In genomic region chr8:22226361-22226760, GRCm38 (mm10) we compare ENCODE assay signal across 15 mouse cellular contexts. TPM values are rescaled to one million over a fixed set of nuclear protein-coding genes. Genes with fewer than 3 reads are reported as not detected.
A peak's percentile ranks its signal among the peaks of the same experiment; 100 is the strongest.
DNase-seq lines count a peak whose midpoint lies in the region; ATAC-seq and TF ChIP-seq lines count a peak whose summit lies in the region.
"Had no signal": no experiment of that assay in that cellular context is flagged by ENCODE, and none has a peak within 500 bp of the region (broad histone marks: within the 10 kb centered on the region; RNA-seq: fewer than 3 reads in every experiment).

No protein-coding gene starts in this region.

- peak overlapping the region; percentile 77; the same call in 1 of the 2 replicates for H3K4me3 ChIP-seq in gastrocnemius, adult 2 months
- H3K4me3 ChIP-seq in kidney, embryonic 15.5 days (replicated peaks): no peak overlapping the region
- no peak overlapping the region; the same call in 1 of the 2 replicates for H3K4me3 ChIP-seq in neural tube, embryonic 15.5 days (replicated peaks)

- intact Hi-C loops in gastrocnemius, adult 2 months (cut with DNase I): no loop called here

- H3K27me3 ChIP-seq in kidney, embryonic 15.5 days: peaks cover 9% of the 10 kb centered on the region
- H3K27me3 ChIP-seq in neural tube, embryonic 15.5 days (replicated peaks): peaks cover 29% of the 10 kb centered on the region

- no peak for DNase-seq in gastrocnemius, adult 2 months
- DNase-seq in gastrocnemius, postnatal 25 days: no peak
- DNase-seq in kidney, postnatal 14 days: no peak
- DNase-seq in lung, postnatal 36 days: peak; percentile 14
- no peak for DNase-seq in lung, postnatal 25 days (ENCODE audit: low spot score)
- no peak for DNase-seq in ovary, postnatal 36 days (ENCODE audit: low spot score)
- DNase-seq: forebrain, postnatal 0 days had no signal

- H3K9ac ChIP-seq in kidney, embryonic 15.5 days: no peak overlapping the region
- H3K9ac ChIP-seq in neural tube, embryonic 15.5 days (replicated peaks): no peak overlapping the region

- H3K27ac ChIP-seq in gastrocnemius, adult 2 months: peak overlapping the region; percentile 67
- H3K27ac ChIP-seq in kidney, embryonic 15.5 days: peak overlapping the region; percentile 20; the same call in 1 of the 2 replicates
- peak overlapping the region; percentile 18; the same call in 1 of the 2 replicates for H3K27ac ChIP-seq in neural tube, embryonic 15.5 days (replicated peaks)
- H3K27ac ChIP-seq: midbrain, embryonic 15.5 days; neural tube, embryonic 13.5 days had no signal

- H3K9me3 ChIP-seq in kidney, embryonic 15.5 days (replicated peaks): no peaks in the 10 kb centered on the region
- no peaks in the 10 kb centered on the region for H3K9me3 ChIP-seq in neural tube, embryonic 15.5 days (replicated peaks)
- H3K9me3 ChIP-seq: midbrain, embryonic 15.5 days had no signal

- 58% methylated on average over 8 of the region's 8 CpGs for WGBS in kidney, embryonic 15.5 days
- 69% methylated on average over 8 of the region's 8 CpGs for WGBS in neural tube, embryonic 15.5 days

- H3K36me3 ChIP-seq in kidney, embryonic 15.5 days: peaks cover 20% of the 10 kb centered on the region
- H3K36me3 ChIP-seq in neural tube, embryonic 15.5 days: peaks cover 15% of the 10 kb centered on the region

- peak overlapping the region; percentile 93; the same call in 1 of the 2 replicates for H3K4me2 ChIP-seq in kidney, embryonic 15.5 days
- H3K4me2 ChIP-seq in neural tube, embryonic 15.5 days: 0 out of 2 replicates have a peak overlapping the region, but pooled peaks have one; percentile 98

- no peak for TF ChIP-seq CTCF in gastrocnemius, adult 2 months (IDR thresholded peaks at IDR 0.05)

- ATAC-seq in kidney, embryonic 15.5 days (replicated peaks; ENCODE audit: low FRiP score): no peak
- no peak for ATAC-seq in neural tube, embryonic 15.5 days (ENCODE audit: low FRiP score)

- H3K4me1 ChIP-seq in kidney, embryonic 15.5 days: peaks cover 9% of the 10 kb centered on the region; the same call in 1 of the 2 replicates
- H3K4me1 ChIP-seq in neural tube, embryonic 15.5 days: peaks cover 9% of the 10 kb centered on the region

RNA-seq across cellular contexts. Expression of gene Thsd1, which starts 0.8 kb away (rescaled TPM):
- 1 to 10 TPM; 1.6 to 1.9 TPM for total RNA-seq in gastrocnemius, adult 2 months (2021)
- 1 to 10 TPM; 1.8 to 2.0 TPM for total RNA-seq in gastrocnemius, postnatal 25 days (2021)
- 14.5 and 16.3 TPM in 2 replicates for polyA plus RNA-seq in kidney, embryonic 15.5 days (2015; fragmentation: Nextera tagmentation; extraction: Ambion mirVana)
- polyA plus RNA-seq in neural tube, embryonic 15.5 days (2015; fragmentation: Nextera tagmentation; extraction: Ambion mirVana): 7.4 and 9.5 TPM in 2 replicates

RNA-seq across cellular contexts. Expression of gene Vps36, which starts 33.8 kb away (rescaled TPM):
- total RNA-seq in gastrocnemius, adult 2 months (2021): 10 to 100 TPM; 31.6 to 31.8 TPM
- 10 to 100 TPM; 27.9 to 33.0 TPM for total RNA-seq in gastrocnemius, postnatal 25 days (2021)
- polyA plus RNA-seq in kidney, embryonic 15.5 days (2015; fragmentation: Nextera tagmentation; extraction: Ambion mirVana): 38.3 and 40.6 TPM in 2 replicates
- 44.3 and 45.9 TPM in 2 replicates for polyA plus RNA-seq in neural tube, embryonic 15.5 days (2015; fragmentation: Nextera tagmentation; extraction: Ambion mirVana)

RNA-seq across cellular contexts. Expression of gene Ckap2, which starts 40.7 kb away (rescaled TPM):
- not detected for total RNA-seq in gastrocnemius, adult 2 months (2021)
- under 1 TPM; 0.46 to 0.96 TPM for total RNA-seq in gastrocnemius, postnatal 25 days (2021)
- 39.9 and 41.7 TPM in 2 replicates for polyA plus RNA-seq in kidney, embryonic 15.5 days (2015; fragmentation: Nextera tagmentation; extraction: Ambion mirVana)
- 10.6 and 17.4 TPM in 2 replicates for polyA plus RNA-seq in neural tube, embryonic 15.5 days (2015; fragmentation: Nextera tagmentation; extraction: Ambion mirVana)

RNA-seq across cellular contexts. Expression of gene Tpte, which starts 56.9 kb away (rescaled TPM):
- total RNA-seq in gastrocnemius, adult 2 months (2021): not detected
- not detected for total RNA-seq in gastrocnemius, postnatal 25 days (2021)
- polyA plus RNA-seq in kidney, embryonic 15.5 days (2015; fragmentation: Nextera tagmentation; extraction: Ambion mirVana): not detected in 2 replicates
- not detected in 2 replicates for polyA plus RNA-seq in neural tube, embryonic 15.5 days (2015; fragmentation: Nextera tagmentation; extraction: Ambion mirVana)
- total RNA-seq: adrenal gland, postnatal 36 days; forebrain, postnatal 0 days; gastrocnemius, postnatal 36 days had no signal
- polyA plus RNA-seq: forebrain, postnatal 0 days; large intestine, adult 2 months; liver, embryonic 16.5 days; midbrain, embryonic 15.5 days; neural tube, embryonic 13.5 days had no signal
